9 mouse cellular contexts compared by ENCODE assay signal in genomic region chr15:103169612-103170315, GRCm38 (mm10). TPM values are rescaled to one million over a fixed set of nuclear protein-coding genes. Genes with fewer than 3 reads are reported as not detected.
DNase-seq lines count a peak whose midpoint lies in the region; ATAC-seq lines count a peak whose summit lies in the region.
"Had no signal": no experiment of that assay in that cellular context is flagged by ENCODE, and none has a peak within 500 bp of the region (broad histone marks: within the 10 kb centered on the region; RNA-seq: fewer than 3 reads in every experiment).

No protein-coding gene starts in this region.

- H3K36me3 ChIP-seq in liver, embryonic 11.5 days (ENCODE audit: control insufficient read depth, insufficient read depth, low read length) = no peaks in the 10 kb centered on the region
- no peaks in the 10 kb centered on the region for H3K36me3 ChIP-seq in embryonic facial prominence, embryonic 13.5 days
- no peaks in the 10 kb centered on the region for H3K36me3 ChIP-seq in limb, embryonic 10.5 days
- no peaks in the 10 kb centered on the region for H3K36me3 ChIP-seq in neural tube, embryonic 14.5 days (ENCODE audit: control insufficient read depth, insufficient read depth, low read length)

- peaks cover 90% of the 10 kb centered on the region for H3K27me3 ChIP-seq in liver, embryonic 11.5 days (replicated peaks; ENCODE audit: control insufficient read depth, insufficient read depth, low read length)
- peaks cover 97% of the 10 kb centered on the region for H3K27me3 ChIP-seq in embryonic facial prominence, embryonic 13.5 days
- H3K27me3 ChIP-seq in limb, embryonic 10.5 days (ENCODE audit: low read depth, poor library complexity, severe bottlenecking) = peaks cover 95% of the 10 kb centered on the region
- H3K27me3 ChIP-seq in neural tube, embryonic 14.5 days (ENCODE audit: control insufficient read depth, insufficient read depth, low read length) = no peaks in the 10 kb centered on the region

- H3K9ac ChIP-seq in liver, embryonic 11.5 days (ENCODE audit: low read depth, low read length) = no peak overlapping the region
- H3K9ac ChIP-seq in embryonic facial prominence, embryonic 13.5 days = peak overlapping the region; percentile 63; the same call in 1 of the 2 replicates
- peak overlapping the region; percentile 55 for H3K9ac ChIP-seq in neural tube, embryonic 14.5 days (replicated peaks; ENCODE audit: low read depth, low read length)

- no peak overlapping the region for H3K27ac ChIP-seq in liver, embryonic 11.5 days (ENCODE audit: low read depth, low read length)
- no peak overlapping the region for H3K27ac ChIP-seq in embryonic facial prominence, embryonic 13.5 days
- peak overlapping the region; percentile 66 for H3K27ac ChIP-seq in limb, embryonic 10.5 days
- peak overlapping the region; percentile 86 for H3K27ac ChIP-seq in neural tube, embryonic 14.5 days (ENCODE audit: low read depth, low read length)

- DNase-seq in liver, embryonic 11.5 days (ENCODE audit: low spot score) = no peak
- no peak for DNase-seq in liver
- peak; percentile 73 for DNase-seq in limb, embryonic 10.5 days (ENCODE audit: low spot score)
- no peak for DNase-seq in cerebellum, postnatal 4 days (ENCODE audit: low spot score in 2 of 2)
- no peak for DNase-seq in left cerebral cortex, postnatal 10 days (ENCODE audit: extremely low spot score in 1 of 2, low spot score in 2 of 2)
- DNase-seq: kidney, adult 9 months had no signal

- ATAC-seq in liver, embryonic 11.5 days (replicated peaks; ENCODE audit: low FRiP score) = no peak
- ATAC-seq in embryonic facial prominence, embryonic 13.5 days (ENCODE audit: insufficient number of reproducible peaks, insufficient read depth, low FRiP score, low TSS enrichment, low read depth) = no peak
- ATAC-seq in neural tube, embryonic 14.5 days (ENCODE audit: low read depth) = no peak
- no peak for ATAC-seq in monocyte, adult 5-6 weeks (replicated peaks; ENCODE audit: insufficient number of reproducible peaks, low FRiP score, low TSS enrichment, poor library complexity, severe bottlenecking)

- H3K4me1 ChIP-seq in liver, embryonic 11.5 days (replicated peaks; ENCODE audit: control insufficient read depth, insufficient read depth, low read length) = peaks cover 23% of the 10 kb centered on the region
- peaks cover 25% of the 10 kb centered on the region for H3K4me1 ChIP-seq in embryonic facial prominence, embryonic 13.5 days
- peaks cover 58% of the 10 kb centered on the region for H3K4me1 ChIP-seq in limb, embryonic 10.5 days
- H3K4me1 ChIP-seq in neural tube, embryonic 14.5 days (ENCODE audit: control insufficient read depth, insufficient read depth, low read length) = peaks cover 56% of the 10 kb centered on the region

- H3K4me2 ChIP-seq in liver, embryonic 11.5 days = peak overlapping the region; percentile 88
- H3K4me2 ChIP-seq in embryonic facial prominence, embryonic 13.5 days = peak overlapping the region; percentile 82
- peak overlapping the region; percentile 95 for H3K4me2 ChIP-seq in neural tube, embryonic 14.5 days (ENCODE audit: low read depth, low read length)

- intact Hi-C loops in left cerebral cortex, postnatal 10 days (cut with DNase I) = loop anchor here (2.0 to 5.0 kb wide), 3 partner anchors 157 to 472 kb away; no protein-coding TSS in a partner anchor

- no peaks in the 10 kb centered on the region for H3K9me3 ChIP-seq in liver, embryonic 11.5 days (ENCODE audit: control insufficient read depth, low read length)
- H3K9me3 ChIP-seq in embryonic facial prominence, embryonic 13.5 days = no peaks in the 10 kb centered on the region
- H3K9me3 ChIP-seq in limb, embryonic 10.5 days (replicated peaks) = no peaks in the 10 kb centered on the region
- no peaks in the 10 kb centered on the region for H3K9me3 ChIP-seq in neural tube, embryonic 14.5 days (ENCODE audit: control insufficient read depth, low read length)

- H3K4me3 ChIP-seq in liver, embryonic 11.5 days (ENCODE audit: low read depth, low read length) = peak overlapping the region; percentile 55
- peak overlapping the region; percentile 48 for H3K4me3 ChIP-seq in embryonic facial prominence, embryonic 13.5 days
- H3K4me3 ChIP-seq in limb, embryonic 10.5 days = peak overlapping the region; percentile 57
- H3K4me3 ChIP-seq in neural tube, embryonic 14.5 days (ENCODE audit: low read depth, low read length) = peak overlapping the region; percentile 39

- WGBS in liver, embryonic 11.5 days = 5% methylated on average over 26 of the region's 26 CpGs
- WGBS in embryonic facial prominence, embryonic 13.5 days = 3% methylated on average over 26 of the region's 26 CpGs
- WGBS in limb, embryonic 10.5 days = 4% methylated on average over 26 of the region's 26 CpGs
- under 1% methylated on average over 26 of the region's 26 CpGs for WGBS in neural tube, embryonic 14.5 days

RNA-seq across cellular contexts. Expression of gene Smug1, which starts 2.9 kb away (rescaled TPM):
- 12.8 and 13.3 TPM in 2 replicates for polyA plus RNA-seq in liver, embryonic 11.5 days (2014; fragmentation: Nextera tagmentation; extraction: Ambion mirVana)
- polyA plus RNA-seq in embryonic facial prominence, embryonic 13.5 days (2015; fragmentation: Nextera tagmentation; extraction: Ambion mirVana) = 16.1 and 16.4 TPM in 2 replicates
- 16.2 and 16.8 TPM in 2 replicates for polyA plus RNA-seq in limb, embryonic 10.5 days (2016; fragmentation: Nextera tagmentation; extraction: Ambion mirVana)
- 19.2 and 28.0 TPM in 2 replicates for polyA plus RNA-seq in neural tube, embryonic 14.5 days (2014; fragmentation: Nextera tagmentation; extraction: Ambion mirVana)
- total RNA-seq in left cerebral cortex, postnatal 10 days (2021) = 10 to 100 TPM; 17.5 to 18.2 TPM
- total RNA-seq in monocyte, adult 5-6 weeks (2017) = 3.2 to 7.1 TPM (median 5.3 TPM) in 3 replicates

Comparison
In these comparisons a context has a peak if more than half of its experiments do, and no peak if none do; other contexts are left out.
1. H3K27ac ChIP-seq: peak in limb, embryonic 10.5 days (single experiment) and neural tube, embryonic 14.5 days (single experiment); none in liver, embryonic 11.5 days (single experiment) and embryonic facial prominence, embryonic 13.5 days (single experiment).
2. Peak in every context shown above with its lines, with median percentiles within 50 percentile points of each other: H3K4me2 ChIP-seq and H3K4me3 ChIP-seq.